14 mouse cellular contexts compared by ENCODE assay signal in genomic region chr19:25074741-25075140, GRCm38 (mm10).
A peak's percentile ranks its signal among the peaks of the same experiment; 100 is the strongest.
DNase-seq lines count a peak whose midpoint lies in the region; ATAC-seq lines count a peak whose summit lies in the region.
"Had no signal": no experiment of that assay in that cellular context is flagged by ENCODE, and none has a peak within 500 bp of the region (broad histone marks: within the 10 kb centered on the region; RNA-seq: fewer than 3 reads in every experiment).

No protein-coding gene starts in this region.

- no peak overlapping the region for H3K9ac ChIP-seq in intestine, embryonic 15.5 days
- H3K9ac ChIP-seq: forebrain, postnatal 0 days; heart, embryonic 15.5 days; liver, embryonic 12.5 days had no signal

- no peak overlapping the region for H3K27ac ChIP-seq in intestine, embryonic 15.5 days
- H3K27ac ChIP-seq: embryonic facial prominence, embryonic 10.5 days; heart, embryonic 15.5 days; liver, embryonic 12.5 days had no signal

- no peaks in the 10 kb centered on the region for H3K9me3 ChIP-seq in intestine, embryonic 15.5 days
- H3K9me3 ChIP-seq: embryonic facial prominence, embryonic 10.5 days; heart, embryonic 15.5 days; liver, embryonic 12.5 days had no signal

- WGBS in intestine, embryonic 15.5 days = 79% methylated on average over 6 of the region's 6 CpGs

- H3K27me3 ChIP-seq in intestine, embryonic 15.5 days (replicated peaks) = no peaks in the 10 kb centered on the region
- H3K27me3 ChIP-seq: heart, embryonic 15.5 days; liver, embryonic 12.5 days had no signal

- peak; percentile 79 for ATAC-seq in frontal cortex, adult (ENCODE audit: low TSS enrichment)
- peak; percentile 42; the same call in 1 of the 2 replicates for ATAC-seq in neutrophil, adult 5-6 weeks (ENCODE audit: extremely low read depth, insufficient number of reproducible peaks, low FRiP score, poor library complexity, severe bottlenecking)
- ATAC-seq in megakaryocyte-erythroid progenitor cell, adult 5-6 weeks (replicated peaks; ENCODE audit: low FRiP score, low TSS enrichment, poor library complexity, severe bottlenecking) = no peak
- ATAC-seq in intestine, embryonic 15.5 days = no peak
- ATAC-seq: forebrain, postnatal 0 days; intestine, embryonic 16.5 days; liver, embryonic 12.5 days had no signal

- H3K4me1 ChIP-seq in intestine, embryonic 15.5 days (replicated peaks) = no peaks in the 10 kb centered on the region
- H3K4me1 ChIP-seq: embryonic facial prominence, embryonic 10.5 days; heart, embryonic 15.5 days; liver, embryonic 12.5 days had no signal

- H3K36me3 ChIP-seq in intestine, embryonic 15.5 days = no peaks in the 10 kb centered on the region
- H3K36me3 ChIP-seq: embryonic facial prominence, embryonic 10.5 days; heart, embryonic 15.5 days had no signal

- H3K4me2 ChIP-seq in intestine, embryonic 15.5 days (replicated peaks) = no peak overlapping the region
- H3K4me2 ChIP-seq: heart, embryonic 15.5 days; liver, embryonic 12.5 days had no signal

- DNase-seq in frontal cortex, postnatal 25 days (ENCODE audit: low spot score in 2 of 2) = no peak
- peak; percentile 16 for DNase-seq in ovary, postnatal 36 days (ENCODE audit: low spot score)
- no peak for DNase-seq in ovary, postnatal 10 days (ENCODE audit: low spot score)
- DNase-seq in induced T-regulatory cell, adult 2 months (ENCODE audit: low read depth) = peak; percentile 43
- DNase-seq: forebrain, postnatal 0 days; midbrain, embryonic 14.5 days had no signal

- H3K4me3 ChIP-seq in intestine, embryonic 15.5 days (replicated peaks) = no peak overlapping the region
- H3K4me3 ChIP-seq: embryonic facial prominence, embryonic 10.5 days; heart, embryonic 15.5 days; liver, embryonic 12.5 days had no signal

Comparison
In these comparisons a context has a peak if more than half of its experiments do, and no peak if none do; other contexts are left out.
1. DNase-seq: peak in ovary, postnatal 36 days (single experiment) and induced T-regulatory cell, adult 2 months (single experiment); none in frontal cortex, postnatal 25 days (0 of 2) and ovary, postnatal 10 days (single experiment).
2. ATAC-seq: peak in frontal cortex, adult (single experiment) and neutrophil, adult 5-6 weeks (single experiment); none in megakaryocyte-erythroid progenitor cell, adult 5-6 weeks (single experiment) and intestine, embryonic 15.5 days (single experiment).